Mouse (Mus musculus) neural tube, embryonic 12.5 days (tissue): ENCODE measurements at regions not wholly inside any gene's neighbourhood (a gene's known extent, or its start where the extent isn't known, plus 50 kb on each side); places are given as distances from the start of the nearest gene placed in this dataset.
A peak's percentile ranks its signal among the peaks of the same experiment; 100 is the strongest.

Source experiments
- ATAC-seq: fragments of 200-750 bp; cut with Nextera tagmentation; 2 replicates; pipeline ENCODE4 v1.8.0; 2017; ENCODE audit warnings: low read depth, mild to moderate bottlenecking, moderate TSS enrichment, moderate library complexity; ENCODE audit not compliant: low FRiP score
- H3K27ac ChIP-seq: fragments of 300-500 bp; sonication (generic); 2 replicates; pipeline ENCODE4 v1.5.1; 2016
- H3K27me3 ChIP-seq: fragments of 300-500 bp; sonication (generic); replicated peaks from 2 replicates; pipeline ENCODE4 v1.6.1; 2016; ENCODE audit warnings: mild to moderate bottlenecking
- H3K36me3 ChIP-seq: fragments of 300-500 bp; sonication (generic); 2 replicates; pipeline ENCODE4 v1.6.1; 2016; ENCODE audit warnings: mild to moderate bottlenecking
- H3K4me1 ChIP-seq: fragments of 300-500 bp; sonication (generic); 2 replicates; pipeline ENCODE4 v1.6.1; 2016
- H3K4me2 ChIP-seq: fragments of 300-500 bp; sonication (generic); replicated peaks from 2 replicates; pipeline ENCODE4 v1.6.1; 2016; ENCODE audit warnings: mild to moderate bottlenecking
- H3K4me3 ChIP-seq: fragments of 300-500 bp; sonication (generic); 2 replicates; pipeline ENCODE4 v1.5.1; 2016
- H3K9ac ChIP-seq: fragments of 300-500 bp; sonication (generic); 2 replicates; pipeline ENCODE4 v1.6.1; 2016; ENCODE audit warnings: mild to moderate bottlenecking
- H3K9me3 ChIP-seq: fragments of 300-500 bp; sonication (generic); 2 replicates; pipeline ENCODE4 v1.6.1; 2016; ENCODE audit warnings: mild to moderate bottlenecking
- WGBS: fragments of 180-500 bp; shearing (Covaris S2); methylation state at CpG from one replicate; pipeline ENCODE4 v1.1.7; 2016; 5-methylcytosine and 5-hydroxymethylcytosine counted together

DNA sequence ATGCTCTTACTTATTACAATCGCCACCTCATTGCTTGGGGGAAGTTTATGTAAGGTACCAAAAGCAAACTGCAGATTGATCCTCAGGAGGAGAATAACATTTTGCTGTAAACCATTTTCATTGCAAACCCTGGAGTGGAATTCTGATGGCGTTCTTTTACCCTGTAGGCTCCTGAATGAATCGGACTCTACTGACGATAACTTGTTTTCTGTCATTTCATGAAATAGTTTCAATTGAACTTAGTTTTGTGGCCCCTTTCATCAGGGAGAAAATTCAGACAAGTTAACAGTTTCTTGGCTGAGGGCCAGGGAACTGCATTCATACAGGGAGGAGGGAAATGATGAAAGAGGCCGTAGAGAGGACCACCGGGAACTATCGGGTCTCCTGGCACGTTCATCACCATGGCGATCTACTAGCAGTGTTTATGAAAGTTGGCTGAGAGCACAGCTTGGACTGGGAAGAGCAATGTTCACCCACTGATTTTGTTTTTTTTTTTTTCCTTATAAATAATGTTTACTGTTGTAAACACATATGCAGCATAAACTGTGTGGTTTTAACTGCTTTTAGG lies 266.7 kb downstream of the Stim2 start:
- 33% methylated on average over 9 of the region's 9 CpGs for WGBS

DNA sequence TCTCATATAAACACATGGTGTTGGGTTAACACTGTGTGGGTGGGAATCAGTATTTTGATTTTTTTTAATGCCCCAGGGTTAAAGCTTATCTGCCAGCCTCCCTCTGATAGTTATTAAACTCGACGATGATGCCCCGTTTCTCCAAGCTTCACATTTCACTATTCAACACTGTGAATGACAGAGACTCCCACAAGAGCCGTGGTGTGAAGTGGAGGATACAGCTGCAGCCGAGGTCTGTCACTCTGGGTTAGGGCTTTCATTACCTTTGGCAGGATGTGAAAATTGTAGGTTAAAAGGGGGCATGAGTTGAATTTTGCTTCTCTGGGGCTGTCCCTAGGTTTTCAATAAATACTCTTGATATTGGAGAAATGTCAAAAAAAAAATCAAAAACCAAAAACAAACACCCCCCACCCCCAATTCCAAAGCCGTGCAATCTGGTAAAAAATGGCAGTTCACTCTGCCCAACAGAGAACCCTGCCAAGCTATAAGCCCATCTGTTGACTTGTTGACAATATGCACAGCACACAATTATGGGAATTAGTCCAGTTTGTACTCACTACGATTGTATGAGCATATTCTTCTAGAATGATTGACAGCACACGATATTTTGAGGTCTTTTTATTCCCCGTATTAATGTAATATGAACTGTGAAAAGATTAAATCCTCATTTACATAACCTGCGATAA lies 269.7 kb downstream of the Stim2 start:
- no peak for ATAC-seq

More for the DNA sequence above, 266.7 kb downstream of the Stim2 start:
- H3K27ac ChIP-seq = no peak overlapping the region
- no peak overlapping the region for H3K9ac ChIP-seq
- no peak overlapping the region for H3K4me2 ChIP-seq
- no peaks in the 10 kb centered on the region for H3K27me3 ChIP-seq
- no peaks in the 10 kb centered on the region for H3K36me3 ChIP-seq
- H3K9me3 ChIP-seq = no peaks in the 10 kb centered on the region
- peak; percentile 68; the same call in 1 of the 2 replicates for ATAC-seq
- H3K4me3 ChIP-seq = no peak overlapping the region
- H3K4me1 ChIP-seq = no peaks in the 10 kb centered on the region

GRCm38 (mm10) chr5:54279357-54279756 lies 281.1 kb downstream of the Stim2 start:
- Histone ChIP-seq H3K36me3 (no peaks in the 10 kb centered on the region), H3K9ac (no peak overlapping the region), H3K27me3 (no peaks in the 10 kb centered on the region), H3K4me1 (no peaks in the 10 kb centered on the region), H3K27ac (no peak overlapping the region), H3K9me3 (no peaks in the 10 kb centered on the region), H3K4me2 (no peak overlapping the region), H3K4me3 (no peak overlapping the region)
- 43% methylated on average over 8 of the region's 8 CpGs for WGBS
- no peak for ATAC-seq

More for the DNA sequence above, 269.7 kb downstream of the Stim2 start:
- no peaks in the 10 kb centered on the region for H3K36me3 ChIP-seq
- no peaks in the 10 kb centered on the region for H3K27me3 ChIP-seq
- H3K4me3 ChIP-seq = no peak overlapping the region
- H3K9me3 ChIP-seq = no peaks in the 10 kb centered on the region
- H3K4me2 ChIP-seq = no peak overlapping the region
- H3K27ac ChIP-seq = no peak overlapping the region
- H3K4me1 ChIP-seq = no peaks in the 10 kb centered on the region
- no peak overlapping the region for H3K9ac ChIP-seq
- WGBS = 80% methylated on average over 10 of the region's 10 CpGs

DNA sequence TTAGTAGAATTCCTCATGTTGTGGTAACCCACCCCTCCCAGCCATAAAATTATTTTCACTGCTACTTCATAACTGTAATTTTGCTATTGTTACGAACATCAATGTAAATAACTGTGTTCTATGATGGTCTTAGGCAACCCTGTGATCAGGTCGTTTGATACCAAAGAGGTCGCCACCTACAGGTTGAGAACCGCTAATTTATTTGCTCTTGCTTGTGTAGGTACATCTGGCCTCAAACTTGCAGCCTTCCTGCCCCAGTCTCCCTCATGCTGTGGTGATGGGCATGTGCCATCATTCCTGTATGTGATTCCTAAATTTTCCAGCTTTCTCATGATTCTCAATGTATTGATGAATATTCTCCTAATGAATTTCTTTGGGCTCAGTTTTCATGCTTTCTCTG lies 282.4 kb downstream of the Stim2 start:
- WGBS = 50% methylated on average over 4 of the region's 4 CpGs
- no peak overlapping the region for H3K27ac ChIP-seq
- H3K9ac ChIP-seq = no peak overlapping the region
- H3K9me3 ChIP-seq = no peaks in the 10 kb centered on the region
- no peaks in the 10 kb centered on the region for H3K36me3 ChIP-seq
- H3K4me2 ChIP-seq = no peak overlapping the region
- no peak for ATAC-seq
- H3K27me3 ChIP-seq = no peaks in the 10 kb centered on the region
- H3K4me3 ChIP-seq = no peak overlapping the region
- H3K4me1 ChIP-seq = no peaks in the 10 kb centered on the region

- no peaks in the 10 kb centered on the region for H3K27me3 ChIP-seq
- ATAC-seq = peak; percentile 70; the same call in 1 of the 2 replicates
Measured at GRCm38 (mm10) chr5:54281121-54281520, 282.8 kb downstream of the Stim2 start.

GRCm38 (mm10) chr5:54290372-54291080 lies 292.2 kb downstream of the Stim2 start:
- Histone ChIP-seq H3K27ac (no peak overlapping the region), H3K9me3 (no peaks in the 10 kb centered on the region), H3K4me1 (no peaks in the 10 kb centered on the region), H3K4me3 (no peak overlapping the region), H3K27me3 (no peaks in the 10 kb centered on the region), H3K9ac (no peak overlapping the region), H3K4me2 (no peak overlapping the region), H3K36me3 (no peaks in the 10 kb centered on the region)
- peak; percentile 50 for ATAC-seq
- 49% methylated on average over 12 of the region's 12 CpGs for WGBS

More at GRCm38 (mm10) chr5:54281121-54281520, 282.8 kb downstream of the Stim2 start:
- Histone ChIP-seq H3K4me1 (no peaks in the 10 kb centered on the region), H3K9ac (no peak overlapping the region), H3K4me2 (no peak overlapping the region), H3K36me3 (no peaks in the 10 kb centered on the region), H3K9me3 (no peaks in the 10 kb centered on the region), H3K27ac (no peak overlapping the region), H3K4me3 (no peak overlapping the region)
- 55% methylated on average over 4 of the region's 4 CpGs for WGBS

DNA sequence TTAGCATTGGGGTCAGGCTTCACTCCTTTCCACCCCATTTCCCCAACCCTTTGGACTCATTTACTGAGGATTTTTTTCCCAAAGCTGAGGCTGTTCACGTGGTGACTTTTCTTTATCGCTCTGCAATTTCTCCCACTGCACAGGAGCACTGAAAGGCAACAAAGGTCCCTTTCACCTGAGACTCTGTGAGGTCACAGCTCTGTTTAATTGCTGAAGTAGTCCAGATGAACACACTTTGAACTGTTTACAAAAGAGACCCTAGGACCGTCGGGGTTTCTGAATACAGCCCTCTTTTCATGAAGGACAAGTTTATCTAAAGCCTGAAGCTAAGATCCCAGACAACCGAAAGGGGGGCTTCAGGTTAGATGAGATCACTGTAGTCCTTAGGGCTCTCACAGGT lies 293.6 kb downstream of the Stim2 start:
- H3K27me3 ChIP-seq = no peaks in the 10 kb centered on the region
- 55% methylated on average over 5 of the region's 5 CpGs for WGBS
- no peak overlapping the region for H3K27ac ChIP-seq
- H3K4me2 ChIP-seq = no peak overlapping the region
- H3K9ac ChIP-seq = no peak overlapping the region
- H3K36me3 ChIP-seq = no peaks in the 10 kb centered on the region
- no peaks in the 10 kb centered on the region for H3K9me3 ChIP-seq
- ATAC-seq = no peak
- no peaks in the 10 kb centered on the region for H3K4me1 ChIP-seq
- no peak overlapping the region for H3K4me3 ChIP-seq

DNA sequence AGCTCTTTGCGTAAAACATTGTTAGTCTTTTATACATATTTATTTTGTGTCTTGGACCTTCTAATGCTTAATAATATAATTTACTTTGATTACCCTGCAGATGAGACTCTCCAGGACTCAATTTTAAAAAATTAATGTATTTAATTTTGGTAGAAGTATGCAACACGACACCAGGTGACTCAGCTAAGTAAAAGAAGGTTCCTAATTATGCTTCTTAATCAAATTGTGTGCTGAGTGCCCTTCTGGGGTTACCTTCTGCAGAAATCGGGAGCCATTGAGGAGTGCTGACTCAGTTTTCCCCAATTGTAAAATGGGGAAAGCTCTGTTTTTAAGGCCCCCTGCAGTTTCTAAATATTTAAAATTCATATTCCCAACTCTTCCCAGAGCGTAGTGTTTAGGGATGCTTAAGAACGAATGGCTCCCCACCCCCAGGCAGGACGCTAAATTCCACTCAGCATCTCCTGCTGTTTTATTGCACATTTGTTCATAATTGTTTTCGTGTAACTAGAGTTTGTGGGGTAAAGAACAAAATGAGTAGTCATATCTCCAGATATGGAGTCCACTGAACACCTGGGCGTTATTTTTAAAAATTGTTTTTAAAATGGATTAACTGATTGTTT lies 315.5 kb downstream of the Stim2 start:
- Histone ChIP-seq H3K27ac (no peak overlapping the region), H3K9me3 (no peaks in the 10 kb centered on the region), H3K4me2 (no peak overlapping the region), H3K4me1 (no peaks in the 10 kb centered on the region), H3K36me3 (no peaks in the 10 kb centered on the region), H3K9ac (no peak overlapping the region), H3K27me3 (no peaks in the 10 kb centered on the region), H3K4me3 (no peak overlapping the region)
- WGBS = 74% methylated on average over 8 of the region's 8 CpGs
- no peak for ATAC-seq

- 0 out of 2 replicates have a peak, but pooled peaks have one; percentile 17 for ATAC-seq
- no peak overlapping the region for H3K4me2 ChIP-seq
- WGBS = 82% methylated on average over 2 of the region's 2 CpGs
- no peak overlapping the region for H3K27ac ChIP-seq
- no peak overlapping the region for H3K4me3 ChIP-seq
- no peaks in the 10 kb centered on the region for H3K27me3 ChIP-seq
- no peaks in the 10 kb centered on the region for H3K4me1 ChIP-seq
- no peaks in the 10 kb centered on the region for H3K36me3 ChIP-seq
- H3K9me3 ChIP-seq = no peaks in the 10 kb centered on the region
- H3K9ac ChIP-seq = no peak overlapping the region
Measured at GRCm38 (mm10) chr5:54330415-54330814, 332.1 kb downstream of the Stim2 start.

DNA sequence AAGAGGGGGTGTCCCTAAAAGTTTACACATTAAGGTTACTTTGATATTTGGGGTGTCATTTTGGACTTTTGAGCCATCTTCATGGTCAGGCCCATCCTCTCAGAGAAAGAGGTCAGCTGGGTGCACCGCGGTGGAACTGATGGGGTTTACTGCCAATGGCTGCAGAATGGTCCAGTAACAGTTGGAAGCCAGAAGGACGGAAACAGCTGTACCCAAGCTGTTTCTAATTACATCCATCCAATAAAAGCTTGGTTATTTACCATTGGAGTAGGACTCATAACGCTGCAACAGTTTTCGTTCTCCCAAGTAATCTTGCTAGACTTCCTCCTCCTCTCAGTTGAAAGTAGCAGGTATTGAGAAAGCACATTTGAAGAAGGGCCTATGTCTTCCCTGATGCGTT lies 344.7 kb downstream of the Stim2 start:
- H3K36me3 ChIP-seq = no peaks in the 10 kb centered on the region
- no peak for ATAC-seq
- 59% methylated on average over 6 of the region's 6 CpGs for WGBS

GRCm38 (mm10) chr5:54343432-54343831 lies 345.1 kb downstream of the Stim2 start:
- H3K9ac ChIP-seq = no peak overlapping the region
- H3K4me3 ChIP-seq = no peak overlapping the region
- WGBS = 49% methylated on average over 3 of the region's 3 CpGs
- no peaks in the 10 kb centered on the region for H3K9me3 ChIP-seq
- no peak overlapping the region for H3K27ac ChIP-seq
- H3K4me2 ChIP-seq = no peak overlapping the region
- H3K27me3 ChIP-seq = no peaks in the 10 kb centered on the region
- no peaks in the 10 kb centered on the region for H3K36me3 ChIP-seq
- no peaks in the 10 kb centered on the region for H3K4me1 ChIP-seq
- ATAC-seq = no peak

More for the DNA sequence above, 344.7 kb downstream of the Stim2 start:
- Histone ChIP-seq H3K9ac (no peak overlapping the region), H3K4me1 (no peaks in the 10 kb centered on the region), H3K4me3 (no peak overlapping the region), H3K27ac (no peak overlapping the region), H3K27me3 (no peaks in the 10 kb centered on the region), H3K9me3 (no peaks in the 10 kb centered on the region), H3K4me2 (no peak overlapping the region)
